Mouse (Mus musculus): ENCODE measurements around the gene Cog4.
"Not testable (repeated sequence)": the region's sequence is repeated elsewhere in the genome, so short reads cannot be mapped to it uniquely, and the experiment has no call there.

Gene Cog4

DNA sequence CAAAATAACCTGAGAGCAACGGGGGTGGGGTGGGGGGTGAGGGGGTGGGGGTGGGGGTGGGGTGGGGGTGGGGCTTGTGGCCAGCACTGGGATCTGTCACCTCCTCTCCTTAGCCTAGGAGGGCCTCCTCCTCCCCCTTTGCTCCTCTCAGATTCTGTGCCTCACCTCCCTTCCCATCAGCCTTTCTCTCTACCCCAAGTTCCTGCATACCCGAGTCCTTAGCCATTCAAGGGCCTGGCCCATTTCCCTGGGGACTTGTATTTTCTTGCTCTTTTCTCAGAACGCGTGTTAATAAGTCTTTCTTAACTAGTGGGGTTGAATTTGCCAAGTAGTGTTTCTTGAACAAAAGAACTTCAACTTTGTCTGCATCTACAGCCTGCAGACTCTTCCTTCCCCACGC, 80.3 kb downstream of the Cog4 start:
- no peak for DNase-seq

DNA sequence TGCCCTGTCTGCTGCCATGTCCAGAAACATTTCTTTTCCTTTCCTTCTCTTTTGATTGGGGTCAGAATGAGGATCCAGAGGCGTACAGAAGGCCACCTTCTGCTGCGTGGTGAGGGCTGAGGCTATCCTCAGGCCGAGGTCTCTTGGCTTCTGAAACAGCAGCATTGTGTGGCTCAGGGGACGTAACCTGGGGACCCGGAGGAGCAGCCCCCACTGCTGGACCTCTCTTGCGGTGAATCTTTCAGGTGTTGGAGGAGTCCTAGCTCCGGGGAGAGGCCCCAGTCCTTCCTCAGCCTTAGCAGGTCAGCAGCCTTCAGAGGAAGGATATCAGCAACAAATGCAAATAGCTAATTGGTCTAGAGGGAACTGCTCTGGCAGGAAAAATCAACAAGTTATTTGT, 82.0 kb downstream of the Cog4 start:
- no peak for DNase-seq

DNA sequence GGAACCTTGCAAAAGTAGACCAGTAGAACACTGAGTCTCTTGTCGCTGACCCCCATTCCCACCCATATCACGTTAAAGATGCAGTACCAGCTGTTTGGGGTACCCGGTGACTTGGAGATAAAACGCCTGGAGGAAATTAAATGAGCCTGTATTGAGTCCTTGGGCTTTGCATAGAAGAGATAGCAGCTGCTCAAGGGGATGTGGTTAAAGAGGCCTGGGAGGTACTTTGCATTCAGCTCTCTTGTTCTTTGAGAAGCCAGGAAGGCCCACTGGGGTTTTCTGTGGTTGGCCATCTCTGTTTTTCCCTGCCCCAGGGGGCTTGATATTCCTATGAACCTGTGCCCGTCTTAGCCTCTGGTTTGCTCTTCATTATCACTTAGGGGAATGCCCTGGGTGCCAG, 82.7 kb downstream of the Cog4 start:
- peak; percentile 74 for DNase-seq

DNA sequence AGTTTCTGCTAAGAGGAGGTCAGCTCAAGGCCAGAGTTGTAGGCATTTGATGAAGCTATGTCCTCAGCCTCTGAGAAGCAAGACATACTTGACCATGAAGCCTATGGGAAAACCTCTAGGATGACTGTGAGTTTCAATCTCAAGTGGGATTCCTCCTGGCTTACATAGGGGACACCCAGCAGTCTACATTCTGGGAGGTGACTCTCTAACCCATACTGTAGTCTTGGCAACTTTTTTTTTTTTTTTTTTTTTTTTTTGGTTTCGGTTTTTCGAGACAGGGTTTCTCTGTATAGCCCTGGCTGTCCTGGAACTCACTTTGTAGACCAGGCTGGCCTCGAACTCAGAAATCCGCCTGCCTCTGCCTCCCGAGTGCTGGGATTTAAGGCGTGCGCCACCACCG, 83.3 kb downstream of the Cog4 start:
- not testable (repeated sequence) for DNase-seq

DNA sequence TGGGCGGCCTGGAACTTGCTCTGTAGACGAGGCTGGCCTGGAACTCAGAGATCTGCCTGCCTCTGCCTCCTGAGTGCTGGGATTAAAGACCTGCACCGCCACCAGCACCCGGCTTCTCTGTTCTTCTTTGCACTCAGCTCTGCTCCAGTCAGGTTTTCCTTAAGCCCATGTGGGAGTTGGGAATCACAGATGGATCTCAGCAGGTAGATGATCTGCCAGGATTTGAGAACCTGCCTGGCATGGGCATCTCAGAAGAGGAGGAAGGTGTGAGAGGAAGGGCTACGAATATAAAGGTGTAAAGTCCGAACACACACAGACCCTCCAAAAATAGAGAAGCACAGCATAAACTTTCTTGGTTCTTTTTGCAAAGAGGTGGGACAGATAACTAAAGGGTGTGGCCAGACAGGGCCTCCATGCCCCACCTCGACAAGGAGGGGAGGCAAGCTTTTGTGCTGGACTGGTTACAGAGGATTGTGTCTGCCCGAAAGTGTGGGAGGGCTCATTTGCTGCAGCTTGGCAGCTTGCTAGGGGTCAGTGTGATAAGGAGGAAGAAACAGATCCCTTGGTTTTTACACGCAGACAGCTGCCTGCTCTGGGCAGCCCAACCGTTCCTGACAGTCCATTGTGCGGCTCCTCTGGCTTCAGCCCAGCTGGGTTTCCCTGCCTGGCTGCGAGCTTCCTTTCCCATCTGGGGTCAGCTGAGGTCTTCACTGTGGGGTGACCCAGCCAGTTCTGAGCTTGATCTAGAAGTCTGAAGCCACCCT, 85.0 kb downstream of the Cog4 start:
- DNase-seq, result peak; percentile 79

Data from liver (tissue).